Mouse (Mus musculus) duodenum, adult 2 months (tissue): ENCODE measurements around the gene Hspbp1. TPM values are rescaled to one million over a fixed set of nuclear protein-coding genes. Genes with fewer than 3 reads are reported as not detected.

Experiments used
- polyA plus RNA-seq: library from polyadenylated mRNA; depleted of rRNA; stranded (reverse); fragments of >200 nt; gene quantifications from 2 replicates; pipeline ENCODE4 v1.2.3, GENCODE M21; 2012; ENCODE audit warnings: low replicate concordance; rRNA removed

Gene Hspbp1
- polyA plus RNA-seq: 31.7 and 34.2 TPM in 2 replicates

DNA sequence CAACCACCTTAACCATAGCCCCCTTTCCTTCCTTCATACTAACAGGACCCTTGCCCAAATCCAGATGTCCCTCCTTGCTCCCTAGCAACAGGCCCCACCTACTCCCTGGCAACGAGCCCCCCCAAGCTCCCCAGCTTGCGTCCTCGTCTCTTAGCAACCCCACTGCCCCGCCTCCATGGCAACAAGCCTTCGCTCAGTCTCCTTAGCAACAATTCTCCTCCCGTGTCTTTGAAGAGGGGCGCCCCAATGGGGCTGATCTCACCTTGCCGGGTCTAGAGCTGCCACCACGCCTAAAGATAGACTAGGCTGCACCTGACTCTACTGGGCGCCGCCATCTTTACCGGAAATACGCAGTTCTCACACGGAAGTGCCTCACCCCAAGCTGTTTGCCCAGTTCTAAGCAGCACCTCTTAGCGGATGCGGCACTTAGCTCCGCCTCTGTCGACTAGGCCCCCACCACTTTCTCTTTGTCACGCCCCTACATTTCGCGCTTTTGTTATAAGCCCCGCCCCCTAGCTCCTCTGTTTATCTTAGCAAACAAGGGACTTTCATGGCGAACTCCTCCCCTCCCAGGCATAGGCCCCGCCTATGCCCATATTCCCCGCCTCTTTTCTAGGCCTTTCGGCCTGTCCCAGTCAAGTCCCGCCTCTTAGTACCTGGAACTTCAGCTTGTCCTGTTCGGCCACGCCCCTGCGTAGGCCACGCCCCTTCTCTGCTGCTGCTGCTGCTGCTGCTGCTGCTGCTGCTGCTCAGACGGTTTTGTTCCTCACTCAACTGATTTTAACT lies at the start of gene Hspbp1:
Gene Hspbp1, minus strand, starts transcription at position 437 of the 786 bp plus-strand sequence.

DNA sequence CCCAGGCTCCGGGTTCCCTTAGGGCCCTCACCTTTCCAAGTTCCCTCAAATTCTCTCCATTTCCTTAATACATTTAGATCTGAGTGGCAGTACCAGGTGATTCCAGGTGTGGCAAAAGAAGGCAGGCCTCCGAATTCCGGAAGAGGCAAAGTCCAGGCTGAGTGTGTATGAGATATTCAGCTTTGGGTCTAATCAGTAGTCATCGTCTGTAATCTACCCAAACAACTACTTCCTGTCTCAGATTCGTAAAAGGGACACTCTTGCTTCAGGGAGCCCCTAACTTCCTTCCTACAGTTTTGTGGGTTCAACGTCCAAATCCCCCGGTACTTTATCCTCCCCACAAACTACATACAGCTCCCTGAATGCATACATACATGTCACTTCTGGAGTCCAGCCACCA lies 40.3 kb upstream of the Hspbp1 start, which contains the start of gene Tmem150b:
Gene Tmem150b, minus strand, starts transcription at position 81 of the 400 bp plus-strand sequence.

DNA sequence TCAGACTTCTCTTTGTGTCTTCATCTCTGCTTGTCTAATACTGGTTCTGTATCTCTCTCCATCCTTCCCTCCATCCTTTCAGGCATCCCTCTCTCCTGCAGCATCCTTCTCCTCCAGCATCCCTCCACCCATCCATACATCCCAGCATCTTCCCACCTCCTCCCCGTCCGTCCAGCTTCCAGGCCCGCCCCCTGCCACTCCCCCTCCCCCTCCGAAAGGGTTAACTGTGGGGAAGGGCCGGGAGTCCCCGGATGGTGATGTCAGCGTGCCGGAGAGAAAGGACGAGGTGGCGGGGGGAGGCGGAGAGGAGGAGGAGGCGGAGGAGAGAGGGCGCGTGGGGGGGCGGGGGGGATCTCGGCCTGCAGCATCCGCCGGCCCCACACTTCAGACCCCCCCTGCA lies 5.5 kb upstream of the Hspbp1 start, which contains the start of gene Brsk1:
Gene Brsk1, plus strand, starts transcription at position 218 of the 400 bp plus-strand sequence.

GRCm38 (mm10) chr7:4658912-4659551 lies 25.8 kb downstream of the Hspbp1 start, which contains the start of gene Ppp6r1:
Ppp6r1 (minus strand) TSS chr7:4659019.

DNA sequence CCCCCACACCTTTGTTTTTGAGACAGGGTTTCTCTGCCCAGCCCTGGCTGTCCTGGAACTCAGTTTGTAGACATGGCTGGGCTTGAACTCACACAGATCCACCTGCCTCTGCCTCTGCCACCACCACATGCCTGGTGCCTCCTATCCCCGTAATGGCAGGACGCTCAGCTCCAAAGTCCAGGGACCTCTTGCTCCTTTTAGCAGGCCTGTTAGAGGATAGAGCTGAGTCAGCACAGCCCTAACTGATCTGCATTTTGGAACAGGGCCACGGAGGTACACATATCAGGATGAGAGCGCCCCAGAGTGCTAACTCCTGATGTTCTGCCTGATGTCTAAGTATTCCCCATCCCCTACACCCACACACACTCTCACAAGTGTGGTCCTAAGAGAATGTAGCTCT lies 53.8 kb downstream of the Hspbp1 start, which contains the start of gene Tmem86b:
Gene Tmem86b, minus strand, starts transcription at position 392 of the 400 bp plus-strand sequence.

Other genes starting within 250 kb of the Hspbp1 start
- 11.8 and 13.8 TPM in 2 replicates for gene Rdh13, start 239.4 kb downstream of the Hspbp1 start, polyA plus RNA-seq
- 0.15 and 2.6 TPM in 2 replicates for gene Eps8l1, start 224.4 kb downstream of the Hspbp1 start, polyA plus RNA-seq
- gene Ppp1r12c, start 183.4 kb downstream of the Hspbp1 start, polyA plus RNA-seq: 66.8 and 106 TPM in 2 replicates
- gene Tnnt1, start 168.7 kb downstream of the Hspbp1 start, polyA plus RNA-seq: 0.16 and 0.62 TPM in 2 replicates
- 1.9 and 2.2 TPM in 2 replicates for gene Tnni3, start 160.8 kb downstream of the Hspbp1 start, polyA plus RNA-seq
- 1.6 and 2.1 TPM in 2 replicates for gene Dnaaf3, start 152.6 kb downstream of the Hspbp1 start, polyA plus RNA-seq
- 4.5 and 5.8 TPM in 2 replicates for gene Syt5, start 137.5 kb downstream of the Hspbp1 start, polyA plus RNA-seq
- 37.2 and 75.8 TPM in 2 replicates for gene Ptprh, start 81.0 kb downstream of the Hspbp1 start, polyA plus RNA-seq
- 185 and 471 TPM in 2 replicates for gene Tmem86b, start 53.6 kb downstream of the Hspbp1 start, polyA plus RNA-seq
- gene Ppp6r1, start 26.0 kb downstream of the Hspbp1 start, polyA plus RNA-seq: 104 and 147 TPM in 2 replicates
- gene Brsk1, start 5.5 kb upstream of the Hspbp1 start, polyA plus RNA-seq: 2.1 and 3.8 TPM in 2 replicates
- 44.7 and 105 TPM in 2 replicates for gene Tmem150b, start 40.2 kb upstream of the Hspbp1 start, polyA plus RNA-seq
- 208 and 341 TPM in 2 replicates for gene Kmt5c, start 55.0 kb upstream of the Hspbp1 start, polyA plus RNA-seq
- gene Cox6b2, start 68.0 kb upstream of the Hspbp1 start, polyA plus RNA-seq: 8.1 and 47.7 TPM in 2 replicates
- gene Fam71e2, start 86.2 kb upstream of the Hspbp1 start, polyA plus RNA-seq: not detected in 2 replicates
- 0.21 and 0.53 TPM in 2 replicates for gene Il11, start 97.8 kb upstream of the Hspbp1 start, polyA plus RNA-seq
- not detected in 2 replicates for gene Tmem190, start 97.9 kb upstream of the Hspbp1 start, polyA plus RNA-seq
- 245 and 842 TPM in 2 replicates for gene Tmem238, start 104.6 kb upstream of the Hspbp1 start, polyA plus RNA-seq
- gene Rpl28, start 107.8 kb upstream of the Hspbp1 start, polyA plus RNA-seq: 347 and 393 TPM in 2 replicates
- 184 and 256 TPM in 2 replicates for gene Ube2s, start 127.5 kb upstream of the Hspbp1 start, polyA plus RNA-seq
- gene Shisa7, start 159.6 kb upstream of the Hspbp1 start, polyA plus RNA-seq: 0.19 and 3.1 TPM in 2 replicates
- gene Isoc2b, start 185.2 kb upstream of the Hspbp1 start, polyA plus RNA-seq: 31.8 and 33.1 TPM in 2 replicates
- 34.1 and 38.8 TPM in 2 replicates for gene Isoc2a, start 192.1 kb upstream of the Hspbp1 start, polyA plus RNA-seq
- gene Gm36210, start 221.4 kb upstream of the Hspbp1 start, polyA plus RNA-seq: not detected in 2 replicates
- 26.2 and 34.2 TPM in 2 replicates for gene Zfp628, start 230.1 kb upstream of the Hspbp1 start, polyA plus RNA-seq
- gene Nat14, start 237.0 kb upstream of the Hspbp1 start, polyA plus RNA-seq: 8.4 and 8.7 TPM in 2 replicates
- gene Ssc5d, start 240.7 kb upstream of the Hspbp1 start, polyA plus RNA-seq: 2.7 and 4.6 TPM in 2 replicates